Mouse (Mus musculus): ENCODE measurements around the gene Samhd1. TPM values are rescaled to one million over a fixed set of nuclear protein-coding genes. Genes with fewer than 3 reads are reported as not detected.

Samhd1 gene
- total and polyA plus RNA-seq, 3 experiments = 32.8 to 79.5 (median 67.9) TPM

GRCm38 (mm10) chr2:157081331-157081730 is 53.7 kb downstream of the Samhd1 start:
- dilution Hi-C loops (cut with MboI; ENCODE audit: extremely low pct_ligation_motif_present, extremely low pct_unique_long_range_greater_than_20kb, low sequenced_read_pairs) = no loop called here
- Histone ChIP-seq H3K27me3 (replicated peaks) (peaks cover 65% of the 10 kb centered on the region), H3K4me1 (ENCODE audit: control insufficient read depth in 1 of 2, insufficient read depth in 2 of 2) (peaks cover 5 to 9% of the 10 kb centered on the region in 2 experiments; a peak in 1 of 4 replicates), H3K4me3 (replicated peaks in 1 of 3; ENCODE audit: low read depth in 2 of 3, low read length in 2 of 3, poor library complexity in 1 of 3) (no peak overlapping the region), H3K27ac (ENCODE audit: insufficient read depth, low read depth) (no peak overlapping the region), H3K9me3 (replicated peaks; ENCODE audit: low read length) (no peaks in the 10 kb centered on the region), H3K79me2 (replicated peaks; ENCODE audit: control insufficient read depth, extremely low read depth, insufficient read depth, poor library complexity, severe bottlenecking) (no peaks in the 10 kb centered on the region), H3K4me2 (ENCODE audit: insufficient read depth, low read depth, poor library complexity, severe bottlenecking) (no peak overlapping the region), H3K9ac (ENCODE audit: insufficient read depth, low read depth) (no peak overlapping the region), H3K36me3 (replicated peaks in 1 of 2; ENCODE audit: control insufficient read depth in 1 of 2, insufficient read depth in 1 of 2, low read length in 1 of 2) (no peaks in the 10 kb centered on the region)
- DNase-seq (ENCODE audit: extremely low read depth) = no peak
- in situ Hi-C loops (cut with MboI; ENCODE audit: low pct_ligation_motif_present, low pct_unique_long_range_greater_than_20kb, low sequenced_read_pairs) = loop anchor here (25.0 kb wide), 1 partner anchor 194 kb away; the partner anchor contains the start of gene Sla2
- TF ChIP-seq TBP (conservative IDR thresholded peaks at IDR 0.05; ENCODE audit: low read depth, low read length) = no peak
- no peak for TF ChIP-seq MXI1 (IDR thresholded peaks at IDR 0.05; ENCODE audit: low read depth, low read length)
- TF ChIP-seq JUN (IDR thresholded peaks at IDR 0.05; ENCODE audit: insufficient read depth, low read depth, low read length) = no peak
- no peak for TF ChIP-seq HCFC1 (IDR thresholded peaks at IDR 0.05; ENCODE audit: low read depth, low read length)
- TF ChIP-seq NELFE (IDR thresholded peaks at IDR 0.05; ENCODE audit: low read depth, low read length) = no peak
- TF ChIP-seq EP300 (IDR thresholded peaks at IDR 0.05; ENCODE audit: low read length) = no peak
- no peak for TF ChIP-seq MEF2A (IDR thresholded peaks at IDR 0.05; ENCODE audit: borderline replicate concordance, low read depth, low read length)
- no peak for TF ChIP-seq UBTF (IDR thresholded peaks at IDR 0.05; ENCODE audit: low read depth, low read length)
- no peak for TF ChIP-seq ELF1 (IDR thresholded peaks at IDR 0.05; ENCODE audit: low read depth, low read length)
- TF ChIP-seq CHD2 (IDR thresholded peaks at IDR 0.05; ENCODE audit: low read length) = no peak
- TF ChIP-seq ZNF384 (IDR thresholded peaks at IDR 0.05; ENCODE audit: low read depth, low read length) = no peak
- TF ChIP-seq MYC (IDR thresholded peaks at IDR 0.05; ENCODE audit: low read depth, low read length) = no peak
- TF ChIP-seq MAFK (IDR thresholded peaks at IDR 0.05; ENCODE audit: insufficient replicate concordance, low read length) = no peak
- TF ChIP-seq JUND (conservative IDR thresholded peaks at IDR 0.05; ENCODE audit: low read depth, low read length) = no peak
- TF ChIP-seq POLR2AphosphoS2 (IDR thresholded peaks at IDR 0.05; ENCODE audit: low read depth, low read length) = no peak
- TF ChIP-seq CHD1 (IDR thresholded peaks at IDR 0.05; ENCODE audit: low read depth, low read length) = no peak
- TF ChIP-seq SIN3A (IDR thresholded peaks at IDR 0.05; ENCODE audit: low read length) = no peak
- no peak for TF ChIP-seq ETS1 (conservative IDR thresholded peaks at IDR 0.05; ENCODE audit: low read depth, low read length)
- no peak for TF ChIP-seq RCOR1 (conservative IDR thresholded peaks at IDR 0.05; ENCODE audit: low read depth, low read length)
- TF ChIP-seq KAT2A (IDR thresholded peaks at IDR 0.05; ENCODE audit: insufficient replicate concordance, low read length) = no peak

- dilution Hi-C loops (cut with MboI; ENCODE audit: extremely low pct_ligation_motif_present, extremely low pct_unique_long_range_greater_than_20kb, low sequenced_read_pairs) (no loop called here), in situ Hi-C loops (cut with MboI; ENCODE audit: low pct_ligation_motif_present, low pct_unique_long_range_greater_than_20kb, low sequenced_read_pairs) (loop anchor here (25.0 kb wide), 1 partner anchor 192 kb away; the partner anchor contains the start of gene Sla2)
- no peak overlapping the region for H3K4me2 ChIP-seq (ENCODE audit: insufficient read depth, low read depth, poor library complexity, severe bottlenecking)
- H3K9me3 ChIP-seq (replicated peaks; ENCODE audit: low read length) = no peaks in the 10 kb centered on the region
- H3K4me3 ChIP-seq (replicated peaks in 1 of 3; ENCODE audit: low read depth in 2 of 3, low read length in 2 of 3, poor library complexity in 1 of 3) = no peak overlapping the region
- no peak overlapping the region for H3K9ac ChIP-seq (ENCODE audit: insufficient read depth, low read depth)
- no peak for TF ChIP-seq E2F4 (IDR thresholded peaks at IDR 0.05; ENCODE audit: insufficient replicate concordance, low read depth, low read length)
- no peak for TF ChIP-seq SIN3A (IDR thresholded peaks at IDR 0.05; ENCODE audit: low read length)
- TF ChIP-seq NRF1 (IDR thresholded peaks at IDR 0.05; ENCODE audit: low read depth, low read length) = no peak
- no peak for TF ChIP-seq MAX (IDR thresholded peaks at IDR 0.05; ENCODE audit: low read length)
- TF ChIP-seq ELF1 (IDR thresholded peaks at IDR 0.05; ENCODE audit: low read depth, low read length) = no peak
- TF ChIP-seq KAT2A (IDR thresholded peaks at IDR 0.05; ENCODE audit: insufficient replicate concordance, low read length) = no peak
- H3K36me3 ChIP-seq (replicated peaks in 1 of 2; ENCODE audit: control insufficient read depth in 1 of 2, insufficient read depth in 1 of 2, low read length in 1 of 2) = no peaks in the 10 kb centered on the region
- no peak for DNase-seq (ENCODE audit: extremely low read depth)
- peaks cover 63% of the 10 kb centered on the region for H3K27me3 ChIP-seq (replicated peaks)
- peaks cover 5 to 9% of the 10 kb centered on the region in 2 experiments; a peak in 1 of 4 replicates for H3K4me1 ChIP-seq (ENCODE audit: control insufficient read depth in 1 of 2, insufficient read depth in 2 of 2)
- H3K27ac ChIP-seq (ENCODE audit: insufficient read depth, low read depth) = no peak overlapping the region
- no peaks in the 10 kb centered on the region for H3K79me2 ChIP-seq (replicated peaks; ENCODE audit: control insufficient read depth, extremely low read depth, insufficient read depth, poor library complexity, severe bottlenecking)
Observed at GRCm38 (mm10) chr2:157079701-157080180, 55.3 kb downstream of the Samhd1 start.

Data from CH12.LX (cell line).